Mouse (Mus musculus): ENCODE data around the gene Poldip2. TPM values are rescaled to one million over a fixed set of nuclear protein-coding genes. Genes with fewer than 3 reads are reported as not detected.
A peak's percentile ranks its signal among the peaks of the same experiment; 100 is the strongest.
"Not testable (repeated sequence)": the region's sequence is repeated elsewhere in the genome, so short reads cannot be mapped to it uniquely, and the experiment has no call there.

The Poldip2 gene
- total RNA-seq, 4 experiments from 2014 or later = 129 to 171 (median 150) TPM

DNA sequence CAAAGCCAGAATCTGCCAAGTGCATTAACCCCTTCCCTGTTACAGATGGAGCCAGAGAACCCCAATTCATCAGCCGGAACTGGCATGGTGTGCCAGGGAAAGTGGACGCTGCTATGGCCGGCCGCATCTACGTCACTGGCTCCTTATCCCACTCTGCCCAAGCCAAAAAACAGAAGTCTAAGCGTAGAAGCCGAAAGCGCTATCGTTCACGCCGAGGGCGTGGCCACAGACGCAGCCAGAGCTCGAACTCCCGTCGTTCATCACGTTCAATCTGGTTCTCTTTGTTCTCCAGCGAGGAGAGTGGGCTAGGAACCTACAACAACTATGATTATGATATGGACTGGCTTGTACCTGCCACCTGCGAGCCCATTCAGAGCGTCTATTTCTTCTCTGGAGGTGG is 10.5 kb upstream of the Poldip2 start:
- DNase-seq = no peak

DNA sequence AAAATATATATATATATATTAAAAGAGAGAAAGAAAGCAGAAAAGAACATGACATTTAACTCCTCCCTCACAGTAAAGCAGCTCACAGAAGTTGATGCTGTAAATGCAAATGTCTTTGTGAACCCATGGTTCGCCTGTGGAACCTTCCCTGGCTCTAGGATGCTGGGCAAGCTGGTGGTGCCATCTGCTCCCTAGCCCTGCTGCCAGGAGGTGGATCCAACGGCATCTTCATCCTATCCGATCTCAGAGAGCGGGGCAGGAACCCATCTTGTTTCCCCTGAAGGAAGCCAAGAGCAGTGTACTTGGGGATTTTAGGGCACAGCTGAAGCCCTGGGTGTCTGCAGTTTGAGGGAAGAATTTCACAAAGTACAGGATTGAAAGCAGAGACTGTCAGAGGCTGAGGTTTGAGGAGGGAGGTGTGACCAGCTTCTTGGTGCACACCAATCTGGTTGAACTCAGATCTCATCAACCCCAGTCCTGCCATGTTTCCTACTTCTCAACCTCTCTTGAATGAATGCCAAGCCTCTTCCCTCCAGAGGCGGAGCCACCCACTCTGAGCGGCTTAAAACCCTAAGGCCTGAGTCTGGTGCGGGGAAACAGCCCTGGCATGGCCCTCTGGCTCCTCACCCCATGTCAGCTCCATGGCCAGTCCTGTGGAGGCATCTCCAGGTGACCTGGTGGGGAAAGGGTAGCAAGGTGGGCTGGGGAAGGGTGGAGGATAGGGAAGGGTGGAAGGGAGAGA is 8.9 kb upstream of the Poldip2 start, which contains the start of gene Sebox:
Gene Sebox (plus strand): TSS at position 539 of the 742 bp plus-strand sequence.
- no peak for DNase-seq

DNA sequence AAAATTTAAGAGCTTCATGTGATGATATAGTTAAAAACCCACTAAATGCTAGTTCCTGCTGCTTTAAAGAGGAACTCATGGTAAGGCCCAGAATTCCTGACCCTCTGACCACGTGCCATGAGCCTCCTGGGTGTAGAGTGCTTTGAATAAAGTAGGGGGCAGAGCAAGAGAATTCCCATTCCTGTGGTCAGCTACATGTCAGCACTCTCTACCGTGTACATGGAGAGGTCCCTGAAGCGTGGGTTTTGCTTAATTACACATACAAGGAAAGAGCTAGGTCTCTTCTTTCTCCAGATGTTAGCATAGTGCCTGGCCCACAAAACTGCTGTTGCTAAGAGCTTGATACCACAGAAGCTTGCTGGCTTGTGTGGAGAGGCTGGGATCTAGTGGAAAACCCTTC is 6.6 kb upstream of the Poldip2 start:
- no peak for DNase-seq

DNA sequence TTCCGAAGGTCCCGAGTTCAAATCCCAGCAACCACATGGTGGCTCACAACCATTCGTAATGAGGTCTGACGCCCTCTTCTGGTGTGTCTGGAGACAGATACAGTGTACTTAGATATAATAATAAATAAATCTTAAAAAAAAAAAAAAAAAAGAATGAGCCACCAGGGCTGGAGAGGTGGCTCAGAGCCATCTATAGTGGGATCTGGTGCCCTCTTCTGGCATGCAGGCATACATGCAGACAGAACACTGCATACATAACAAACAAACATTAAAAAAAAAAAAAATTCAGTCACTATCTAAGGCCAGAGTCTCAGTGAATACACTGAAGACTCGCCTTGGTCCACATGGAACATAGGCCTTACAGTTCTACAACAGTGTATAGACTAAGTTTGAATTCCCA is 2.8 kb upstream of the Poldip2 start:
- DNase-seq = no peak

DNA sequence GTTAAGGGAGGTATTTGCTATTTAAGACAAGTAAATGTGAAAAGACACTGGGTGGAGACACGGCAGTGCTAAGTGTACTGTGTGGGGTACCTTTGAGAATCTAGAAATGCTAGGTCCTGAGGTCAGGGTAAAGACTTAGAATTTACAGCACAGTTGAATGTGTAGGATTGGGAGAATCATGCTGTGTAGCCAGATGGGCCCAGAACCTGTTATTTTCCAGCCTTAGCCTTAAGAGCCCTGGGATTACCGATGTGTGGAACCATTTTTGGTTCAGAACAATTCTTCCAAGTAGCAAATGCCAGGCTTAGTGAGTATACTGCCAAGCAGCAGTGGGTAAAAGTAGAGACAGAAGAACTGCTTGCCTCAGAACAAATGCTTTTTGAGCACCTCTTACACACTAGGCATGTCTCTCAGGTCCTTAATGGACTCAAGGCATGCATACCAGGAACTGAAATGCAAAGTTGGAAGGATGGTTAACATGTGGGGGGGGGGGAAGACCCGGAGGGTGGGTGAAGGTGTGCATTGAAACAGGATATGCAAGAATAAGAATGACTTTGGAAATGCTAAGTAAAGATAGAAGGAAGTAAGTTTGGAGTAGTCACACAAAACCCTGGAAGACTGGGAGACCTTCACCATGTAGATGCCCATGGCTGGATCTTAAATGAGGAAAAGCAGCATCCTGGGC is 1.3 kb downstream of the Poldip2 start:
- no peak for DNase-seq

DNA sequence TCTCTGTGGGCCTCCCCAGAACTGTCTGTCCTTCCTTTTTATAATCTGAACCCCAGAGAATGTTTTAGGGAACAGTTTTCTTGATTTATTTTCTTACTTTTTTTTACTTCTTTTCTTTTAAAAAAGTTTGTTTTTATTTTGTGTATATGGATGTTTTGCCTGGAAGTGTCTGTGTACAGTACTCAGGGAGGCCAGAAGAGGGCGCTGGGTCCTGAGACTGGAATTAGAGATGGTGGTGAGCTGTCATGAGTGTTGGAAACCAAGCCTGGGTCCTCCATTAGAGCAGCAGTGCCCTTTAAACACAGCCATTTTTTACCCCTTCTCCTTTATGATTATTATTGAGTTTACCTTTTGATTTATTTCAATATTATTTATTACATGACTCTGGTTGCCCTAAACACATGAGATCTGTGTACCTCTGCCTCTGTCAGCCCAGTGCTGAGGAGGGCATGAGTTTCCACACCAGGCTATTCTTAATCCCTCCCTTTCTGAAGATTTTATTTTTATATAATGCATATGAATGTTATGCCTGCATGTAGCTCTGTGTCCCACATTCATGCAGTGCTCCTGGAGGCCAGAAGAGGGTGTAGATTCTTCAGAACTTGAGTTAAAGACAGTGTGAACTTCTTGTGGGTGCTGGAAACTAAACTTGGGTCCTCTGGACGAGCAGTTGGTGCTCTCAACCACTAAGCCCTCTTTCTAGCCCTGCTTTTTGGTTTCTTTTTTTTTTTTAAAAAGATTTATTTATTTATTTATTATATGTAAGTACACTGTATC is 3.7 kb downstream of the Poldip2 start:
- DNase-seq = no peak

DNA sequence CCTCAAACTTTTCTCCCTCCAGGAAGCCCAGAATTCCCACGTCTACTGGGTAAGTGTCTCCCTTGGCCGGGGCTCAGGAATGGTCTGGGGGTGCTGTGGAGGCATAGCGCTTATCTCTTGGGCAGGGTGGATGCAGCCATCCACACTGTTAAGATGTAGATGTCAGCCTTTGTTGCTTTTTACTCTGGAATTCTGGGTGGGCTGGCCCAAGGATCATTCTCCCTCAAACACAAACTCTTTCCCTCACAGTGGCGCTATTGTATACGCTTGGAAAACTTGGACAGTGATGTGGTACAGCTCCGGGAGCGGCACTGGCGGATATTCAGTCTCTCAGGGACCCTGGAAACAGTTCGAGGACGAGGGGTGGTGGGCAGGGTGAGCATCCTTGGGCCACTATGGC is 6.9 kb downstream of the Poldip2 start:
- no peak for DNase-seq

DNA sequence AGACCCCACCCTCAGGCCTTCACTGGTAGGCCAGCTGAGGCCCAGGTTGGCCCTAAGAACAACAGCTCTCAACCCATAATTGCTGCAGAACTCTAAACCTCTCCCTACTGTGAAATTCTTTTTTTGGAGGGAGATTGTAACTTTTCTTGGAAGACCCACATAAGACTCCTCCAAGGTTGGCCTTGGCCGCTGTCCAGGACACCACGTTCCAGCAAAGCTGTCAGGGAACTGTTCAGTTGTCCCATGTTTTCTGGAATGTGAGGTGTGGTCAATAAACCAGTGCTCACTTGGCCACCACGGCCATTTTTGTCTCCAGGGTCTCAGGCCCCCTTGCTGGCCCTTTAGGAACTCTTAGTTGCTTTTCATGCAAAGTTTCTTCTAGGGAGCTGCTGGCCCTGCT is 9.9 kb downstream of the Poldip2 start:
- no peak for DNase-seq

DNA sequence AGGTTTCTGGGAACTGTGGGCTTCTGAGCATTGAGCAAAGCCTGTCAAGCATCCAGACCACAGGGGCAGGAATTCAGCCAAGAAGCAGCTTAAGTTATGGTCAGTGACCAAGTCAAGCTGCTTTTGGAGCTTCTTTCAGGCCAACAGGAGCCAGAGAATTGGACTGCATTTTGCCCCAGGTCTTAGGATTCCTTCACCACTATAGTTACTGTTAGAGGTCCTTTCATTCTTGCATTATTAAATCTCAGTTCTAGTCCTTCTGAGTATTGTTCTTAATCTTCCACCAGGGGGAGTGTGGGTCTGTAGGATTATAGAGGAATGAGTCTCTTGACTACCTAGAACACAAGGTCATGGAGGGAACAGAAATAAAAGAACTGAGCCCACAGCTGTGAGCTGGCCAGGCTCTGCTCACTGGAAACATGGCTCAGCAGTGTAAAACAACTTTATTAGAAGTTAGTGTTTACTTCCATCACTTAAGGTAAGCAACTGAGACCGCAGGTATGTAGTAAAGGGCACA is 10.5 kb downstream of the Poldip2 start:
- DNase-seq = no peak

DNA sequence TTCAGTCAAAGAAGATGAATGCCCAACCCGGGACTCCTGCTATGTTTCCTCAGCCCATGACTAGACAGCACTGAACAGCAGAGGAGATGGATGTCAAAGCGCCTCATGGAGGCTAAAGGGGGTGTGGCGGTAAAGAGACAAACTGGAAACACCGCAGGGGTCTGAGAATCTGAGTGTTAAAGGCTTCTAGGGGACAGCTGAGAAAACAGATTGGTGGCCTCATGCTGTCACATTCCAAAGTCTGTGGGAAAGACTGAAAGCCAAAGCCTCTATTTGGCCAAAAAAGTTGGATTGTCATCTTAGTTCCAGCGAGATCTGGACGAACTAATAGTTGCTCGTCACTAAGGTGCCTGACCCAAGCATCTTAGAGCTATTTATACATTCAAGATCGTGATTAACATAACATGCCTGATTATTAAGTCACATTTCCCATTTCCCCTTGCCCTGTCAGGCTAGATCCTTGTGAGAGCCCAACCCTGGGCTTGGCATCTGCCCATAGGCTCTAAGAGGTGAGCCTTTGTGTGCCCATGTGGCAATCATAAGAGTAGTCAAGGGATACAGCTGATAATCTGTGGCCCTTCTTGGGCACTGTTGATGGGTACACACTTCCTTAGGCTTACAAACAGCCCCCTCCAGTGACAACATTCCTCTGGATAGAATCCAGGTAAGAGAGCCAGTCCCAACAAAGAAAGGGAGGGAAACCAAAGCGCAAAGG is 11.4 kb downstream of the Poldip2 start:
- no peak for DNase-seq

DNA sequence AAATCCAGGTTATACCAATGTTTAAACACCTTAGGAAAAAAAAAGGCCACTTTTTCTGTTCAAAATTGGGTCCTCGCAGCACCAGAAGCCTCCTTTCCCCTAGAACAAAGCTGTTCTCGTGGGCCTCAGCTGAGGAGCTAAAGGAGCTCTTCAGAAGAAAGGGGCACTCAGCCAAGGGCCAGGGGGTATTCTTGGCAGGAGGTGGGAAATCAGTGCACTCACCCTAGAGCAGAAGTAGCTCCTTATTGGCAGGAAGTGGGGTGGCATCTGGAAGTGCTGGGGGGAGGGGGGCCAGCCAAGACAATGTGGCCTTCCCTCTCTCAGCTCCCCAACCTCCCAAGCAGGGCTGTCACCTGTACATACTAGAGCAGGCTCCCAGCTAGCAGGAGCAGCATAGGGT is 12.8 kb downstream of the Poldip2 start:
- no peak for DNase-seq

DNA sequence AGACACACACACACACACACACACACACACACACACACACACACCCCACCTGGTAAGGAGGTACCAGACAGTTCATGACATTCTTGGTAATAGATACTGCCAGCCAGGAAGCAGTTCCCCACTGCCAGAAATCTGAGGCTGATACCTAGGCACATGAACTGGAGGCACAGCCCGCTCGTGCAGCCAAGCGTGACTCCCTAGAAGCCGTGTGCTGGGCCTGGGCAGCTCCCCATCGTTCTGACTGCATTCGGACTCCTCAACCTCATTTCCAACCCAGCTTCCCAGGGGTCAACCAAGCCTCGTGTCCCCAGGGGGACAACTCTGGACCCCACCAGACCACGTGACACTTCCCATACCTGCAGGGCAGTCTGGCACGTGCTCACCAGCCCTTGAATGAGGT is 16.7 kb downstream of the Poldip2 start:
- no peak for DNase-seq

DNA sequence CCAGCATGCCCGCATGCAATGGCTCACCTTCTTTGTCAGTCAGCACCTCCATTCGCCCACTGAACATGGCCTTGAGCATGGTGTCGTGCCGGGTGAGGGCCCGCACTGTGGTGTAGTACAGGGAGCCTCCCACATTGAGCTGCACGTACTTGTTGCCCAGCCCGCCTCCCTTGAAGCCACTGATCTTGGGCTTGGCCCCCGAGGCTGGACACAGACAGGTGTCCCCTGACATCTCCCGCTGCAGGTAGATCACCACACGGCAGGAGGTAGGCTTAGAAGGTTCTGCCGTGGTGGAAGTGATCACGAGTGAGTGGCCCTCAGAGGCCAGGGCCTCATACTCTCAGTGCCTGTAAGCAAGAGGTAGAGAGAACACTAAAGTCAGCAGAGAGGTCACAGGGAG is 18.0 kb downstream of the Poldip2 start:
- no peak for DNase-seq

DNA sequence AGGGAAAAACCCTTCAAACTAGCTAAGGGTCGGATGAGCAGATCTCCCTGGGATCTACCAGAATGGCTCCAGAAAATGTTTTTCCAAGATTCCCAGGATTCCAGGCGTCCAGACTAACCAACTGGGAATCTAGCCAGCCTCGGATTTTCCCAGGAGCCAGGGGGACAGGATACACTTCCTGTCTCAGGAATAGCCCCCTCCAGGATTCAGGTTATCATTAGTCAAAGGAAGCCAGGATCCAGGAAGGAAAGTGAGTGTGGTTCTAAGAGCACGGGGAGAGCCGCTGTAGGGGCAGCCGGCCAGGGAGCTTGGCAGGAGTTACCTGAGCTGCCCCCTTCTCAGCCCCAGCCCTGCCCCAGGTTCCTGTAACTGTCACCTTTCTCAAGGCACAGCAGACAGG is 19.1 kb downstream of the Poldip2 start:
- peak; percentile 44 for DNase-seq

DNA sequence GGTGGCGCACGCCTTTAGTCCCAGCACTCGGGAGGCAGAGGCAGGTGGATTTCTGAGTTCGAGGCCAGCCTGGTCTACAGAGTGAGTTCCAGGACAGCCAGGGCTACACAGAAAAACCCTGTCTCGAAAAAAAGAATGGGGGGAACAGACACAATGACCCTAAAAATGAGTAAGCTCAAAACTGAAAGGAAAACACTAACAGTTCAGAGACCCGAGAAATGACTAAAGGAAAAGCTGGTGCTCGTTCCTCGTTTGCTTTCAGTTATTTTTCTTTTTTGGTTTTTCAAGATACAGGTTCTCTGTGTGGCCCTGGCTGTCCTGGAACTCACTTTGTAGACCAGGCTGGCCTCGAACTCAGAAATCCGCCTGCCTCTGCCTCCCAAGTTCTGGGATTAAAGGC is 19.5 kb downstream of the Poldip2 start:
- DNase-seq = not testable (repeated sequence)

DNA sequence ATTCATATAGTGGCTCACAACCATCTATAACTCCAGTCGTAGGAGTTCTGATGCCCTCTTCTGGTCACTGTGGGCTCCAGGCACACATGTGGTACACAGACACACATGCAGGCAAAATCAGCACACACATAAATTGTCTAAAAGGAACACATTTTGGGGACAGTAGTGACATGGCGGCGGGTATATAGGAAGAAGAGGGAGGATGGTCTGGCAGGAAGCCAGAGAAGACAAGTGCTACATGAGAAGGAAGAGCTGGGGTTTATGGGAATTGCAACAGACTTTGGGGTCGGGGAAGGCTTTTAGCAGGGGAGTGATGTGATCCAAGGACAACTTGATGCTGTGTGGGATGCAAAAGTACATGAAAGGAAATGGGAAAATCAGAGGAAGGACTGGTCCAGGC is 22.5 kb downstream of the Poldip2 start:
- no peak for DNase-seq

DNA sequence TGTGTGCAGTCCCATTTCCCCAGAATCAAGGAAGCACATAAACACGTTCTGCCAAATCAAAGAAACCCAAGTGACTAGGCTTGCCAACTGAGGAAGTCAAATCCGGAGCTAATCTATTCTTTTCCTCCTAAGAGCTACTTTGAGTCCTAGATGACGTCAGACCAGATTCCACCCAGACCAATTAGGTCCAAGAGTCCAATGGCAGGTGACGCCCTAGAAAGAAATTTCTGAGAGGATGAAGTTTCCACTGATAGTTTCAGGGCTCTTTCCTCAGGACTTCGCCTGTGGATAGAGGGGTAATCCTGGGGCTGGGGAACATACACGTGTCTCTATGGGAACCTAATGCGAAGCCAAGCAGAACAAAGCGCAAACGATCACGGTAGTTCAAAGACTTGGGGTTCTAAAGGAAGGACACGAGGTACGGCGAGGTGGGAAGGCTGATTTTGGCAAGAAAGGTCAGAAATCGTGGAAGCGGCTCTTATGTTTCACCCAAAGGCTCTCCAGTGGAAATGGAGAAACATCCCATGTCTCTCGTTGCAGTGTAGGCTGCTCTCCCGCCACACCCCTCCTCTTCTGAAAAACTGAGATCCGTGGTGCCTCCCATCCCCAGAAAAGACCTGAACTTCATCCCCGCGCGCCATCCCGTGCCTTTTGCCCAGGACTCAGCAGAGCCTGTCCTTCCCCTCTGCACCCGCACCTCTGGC is 23.5 kb downstream of the Poldip2 start:
- DNase-seq = no peak

DNA sequence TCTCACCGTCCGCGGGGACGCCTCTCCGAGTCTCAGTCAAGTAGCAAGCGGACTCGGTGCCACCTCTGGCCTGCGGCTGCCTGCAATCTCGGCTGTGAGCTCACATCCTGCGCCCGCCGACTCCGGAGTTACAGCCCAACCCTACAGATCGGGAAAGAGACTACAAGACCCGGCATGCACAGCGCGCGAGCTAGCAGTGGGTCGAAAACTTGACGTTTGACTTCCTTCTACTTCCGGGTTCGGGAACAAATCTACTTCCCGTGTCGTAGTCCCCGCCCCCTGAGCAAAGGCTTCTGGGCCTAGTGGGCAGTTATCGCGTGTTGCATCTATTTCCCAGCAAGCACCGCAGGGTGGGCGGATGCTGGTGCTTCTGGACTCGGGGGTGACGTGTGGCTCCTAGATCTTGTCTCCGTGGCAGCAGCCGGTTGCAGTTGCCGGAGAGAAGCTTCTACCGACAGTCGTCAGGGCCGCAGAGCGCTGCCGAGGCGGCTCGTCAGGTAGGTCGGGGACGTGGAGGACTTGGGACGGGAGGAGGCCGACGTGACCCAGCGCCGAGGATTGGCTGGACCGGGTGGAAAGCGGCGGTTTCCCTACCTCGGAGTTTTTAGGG is 24.2 kb downstream of the Poldip2 start, which contains the start of the genes Tnfaip1 and Ift20:
Gene Tnfaip1 (minus strand): TSS at position 253 of the 610 bp plus-strand sequence.
Gene Ift20 (plus strand): TSS at position 282 of the 610 bp plus-strand sequence.
- DNase-seq = peak; percentile 99

DNA sequence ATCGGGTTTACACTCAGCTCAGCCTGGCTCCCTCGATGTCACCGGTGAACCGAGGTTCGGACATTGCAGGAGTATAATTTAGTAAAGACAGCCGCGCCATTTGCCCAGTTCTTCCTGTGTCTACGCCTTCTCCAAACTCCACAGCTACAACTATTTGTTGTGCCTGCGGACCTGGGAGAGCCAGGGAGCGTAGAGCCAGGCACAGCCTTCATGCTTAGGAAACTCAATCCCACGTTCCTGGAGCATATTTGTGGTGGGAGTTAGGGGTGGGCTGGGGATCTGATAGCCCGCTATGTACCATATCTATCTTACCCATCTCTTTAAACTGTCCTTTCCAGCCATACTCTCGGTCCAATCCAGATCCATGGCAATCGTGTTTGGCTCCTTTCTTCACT is 24.7 kb downstream of the Poldip2 start:
- no peak for DNase-seq

DNA sequence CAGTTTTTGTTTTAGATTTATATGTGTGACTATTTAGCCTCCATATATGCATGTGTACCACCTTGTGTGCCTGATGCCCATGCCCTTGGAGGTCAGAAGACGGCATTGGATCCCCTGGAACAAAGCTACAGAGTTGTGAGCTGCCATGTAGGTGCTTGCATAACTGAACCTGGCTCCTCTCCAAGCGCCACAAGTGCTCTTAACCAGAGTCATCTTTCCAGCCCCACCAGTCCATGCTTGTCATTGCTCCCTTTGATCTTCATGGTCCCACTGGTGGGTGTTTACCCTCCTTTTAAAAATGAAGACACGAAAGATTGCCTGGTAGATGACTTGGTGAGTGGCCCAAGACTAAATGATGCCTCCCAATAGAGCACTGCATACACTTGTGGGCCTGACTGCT is 28.4 kb downstream of the Poldip2 start:
- DNase-seq = no peak

DNA sequence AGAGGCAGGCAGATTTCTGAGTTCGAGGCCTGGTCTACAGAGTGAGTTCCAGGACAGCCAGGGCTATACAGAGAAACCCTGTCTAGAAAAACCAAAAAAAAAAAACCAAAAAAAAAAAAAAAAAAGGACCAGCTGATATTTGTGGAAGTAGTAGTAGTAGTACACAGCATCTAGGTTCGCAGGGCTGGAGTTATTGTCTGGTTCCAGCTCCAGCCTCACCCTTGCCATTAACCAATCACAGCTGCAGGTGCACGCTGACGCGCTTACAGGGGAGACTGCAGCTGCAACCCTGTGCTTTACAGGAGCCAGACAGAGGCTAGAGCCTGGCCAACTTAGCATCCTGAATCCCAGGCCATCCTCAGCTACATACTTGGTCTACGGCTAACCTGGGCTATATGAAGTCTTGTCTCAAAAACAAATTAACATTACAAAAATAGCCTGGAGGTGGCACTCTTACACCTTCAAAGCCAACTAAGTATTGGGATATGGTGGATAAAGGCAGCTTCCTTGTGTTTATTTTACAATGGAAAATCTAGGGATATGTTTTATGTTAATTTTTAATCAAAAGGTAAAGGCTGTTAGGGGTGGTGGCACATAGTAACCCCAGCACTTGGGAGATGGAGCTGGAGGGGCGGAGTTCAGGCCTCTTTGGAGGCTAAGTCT is 32.6 kb downstream of the Poldip2 start:
- DNase-seq = no peak

Data from adrenal gland, adult 8-10 months (tissue).